Mouse (Mus musculus) heart, postnatal 0 days (tissue): ENCODE results near the gene Olfr1443. TPM values are rescaled to one million over a fixed set of nuclear protein-coding genes. Genes with fewer than 3 reads are reported as not detected.
"Not testable (repeated sequence)": the region's sequence is repeated elsewhere in the genome, so short reads cannot be mapped to it uniquely, and the experiment has no call there.

ENCODE experiments used
- ATAC-seq: fragments of 200-750 bp; cut with Nextera tagmentation; 2 replicates; pipeline ENCODE4 v1.8.0; 2017; ENCODE audit warnings: low read depth, moderate number of reproducible peaks, moderate library complexity; ENCODE audit not compliant: insufficient read depth
- DNase-seq: peaks from one replicate; pipeline ENCODE4 v3.0.0-alpha.2; 2016; ENCODE audit warnings: low spot score
- H3K27ac ChIP-seq: fragments of 300-500 bp; sonication (generic); 2 replicates; pipeline ENCODE4 v1.5.1; 2014; ENCODE audit warnings: low read depth, mild to moderate bottlenecking
- H3K27me3 ChIP-seq: fragments of 300-500 bp; sonication (generic); 2 replicates; pipeline ENCODE4 v1.6.1; 2014; ENCODE audit warnings: low read length, mixed read lengths; ENCODE audit not compliant: control insufficient read depth, insufficient read depth
- H3K36me3 ChIP-seq: fragments of 300-500 bp; sonication (generic); replicated peaks from 2 replicates; pipeline ENCODE4 v1.6.1; 2014; ENCODE audit warnings: low read length, mixed read lengths; ENCODE audit not compliant: control insufficient read depth, insufficient read depth
- H3K4me1 ChIP-seq: fragments of 300-500 bp; sonication (generic); 2 replicates; pipeline ENCODE4 v1.6.1; 2014; ENCODE audit warnings: antibody characterized with exemption; ENCODE audit not compliant: control insufficient read depth, insufficient read depth
- H3K4me2 ChIP-seq: fragments of 300-500 bp; sonication (generic); 2 replicates; pipeline ENCODE4 v1.6.1; 2014; ENCODE audit warnings: low read depth, mild to moderate bottlenecking, low read length, moderate library complexity
- H3K4me3 ChIP-seq: fragments of 300-500 bp; sonication (generic); 2 replicates; pipeline ENCODE4 v1.5.1; 2014; ENCODE audit warnings: low read depth, low read length
- H3K9ac ChIP-seq: fragments of 300-500 bp; sonication (generic); replicated peaks from 2 replicates; pipeline ENCODE4 v1.6.1; 2014; ENCODE audit warnings: low read depth, low read length, mixed read lengths
- H3K9me3 ChIP-seq: fragments of 300-500 bp; sonication (generic); replicated peaks from 2 replicates; pipeline ENCODE4 v1.6.1; 2016; ENCODE audit warnings: low read length; ENCODE audit not compliant: control insufficient read depth
- CTCF ChIP-seq: IDR thresholded peaks from 2 replicates; pipeline ENCODE4 v1.5.1; 2016; ENCODE audit warnings: antibody characterized with exemption, control low read depth, low read depth
- EP300 ChIP-seq: IDR thresholded peaks from 2 replicates; pipeline ENCODE4 v1.6.1; 2016; ENCODE audit warnings: antibody characterized with exemption, low read depth
- WGBS: fragments of 180-500 bp; shearing (Covaris S2); extraction: QIAGEN DNeasy Blood & Tissue Kit; methylation state at CpG from one replicate; pipeline ENCODE4 v1.1.7; 2014; 5-methylcytosine and 5-hydroxymethylcytosine counted together
- polyA plus RNA-seq: library from polyadenylated mRNA; unstranded; fragments of >200 nt; fragmentation: Nextera tagmentation; extraction: Ambion mirVana; gene quantifications from 2 replicates; pipeline ENCODE4 v1.2.1, GENCODE M21; 2015
- total RNA-seq: library from RNA; depleted of rRNA; stranded (reverse); fragments of >200 nt; gene quantifications from 2 replicates; pipeline ENCODE4 v1.2.3, GENCODE M21; 2014; ENCODE audit warnings: low replicate concordance

Olfr1443 gene
- total and polyA plus RNA-seq, 2 experiments from 2014 or later: not detected

DNA sequence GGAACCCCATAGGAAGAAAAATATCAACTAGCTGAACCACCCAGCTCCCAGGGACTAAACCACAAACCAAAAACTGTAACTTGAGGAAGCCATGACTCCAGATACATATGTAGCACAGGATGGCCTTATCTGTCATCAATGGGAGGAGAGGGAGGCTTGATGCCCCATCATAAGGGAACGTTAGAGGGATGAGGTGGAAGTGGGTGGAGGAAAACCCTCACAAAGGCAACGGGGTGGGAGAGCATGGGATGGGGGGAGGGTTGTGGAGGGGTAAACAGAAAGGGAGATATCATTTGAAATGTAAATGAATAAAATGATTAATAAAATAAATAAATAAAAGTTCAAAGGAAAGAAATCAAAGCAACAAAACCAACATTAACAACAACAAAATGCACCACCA is 42.6 kb downstream of the Olfr1443 start:
- 34% methylated on average over 2 of the region's 2 CpGs for WGBS
- no peaks in the 10 kb centered on the region for H3K36me3 ChIP-seq
- H3K9ac ChIP-seq: no peak overlapping the region
- ATAC-seq: no peak
- H3K4me1 ChIP-seq: no peaks in the 10 kb centered on the region
- H3K4me2 ChIP-seq: no peak overlapping the region
- TF ChIP-seq EP300 (no peak), CTCF (no peak)
- H3K27ac ChIP-seq: no peak overlapping the region
- H3K9me3 ChIP-seq: no peaks in the 10 kb centered on the region
- H3K27me3 ChIP-seq: no peaks in the 10 kb centered on the region
- no peak overlapping the region for H3K4me3 ChIP-seq
- no peak for DNase-seq

DNA sequence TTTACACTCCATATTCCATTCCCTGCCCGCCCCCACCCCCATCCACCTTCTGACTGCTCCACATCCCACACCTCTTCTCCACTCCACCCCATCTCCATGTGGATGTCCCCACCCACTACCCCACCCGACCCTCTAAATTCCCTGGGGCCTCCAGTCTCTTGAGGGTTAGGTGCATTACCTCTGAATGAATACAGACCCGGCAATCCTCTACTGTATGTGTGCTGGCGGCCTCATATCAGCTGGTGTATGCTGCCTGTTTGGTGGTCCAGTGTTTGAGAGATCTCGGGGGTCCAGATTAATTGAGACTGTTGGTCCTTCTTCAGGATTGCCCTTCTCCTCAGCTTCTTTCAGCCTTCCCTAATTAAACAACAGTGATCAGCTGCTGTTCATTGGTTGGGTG is 43.0 kb downstream of the Olfr1443 start:
- not testable (repeated sequence) for H3K27ac ChIP-seq, H3K36me3 ChIP-seq, H3K4me3 ChIP-seq, DNase-seq, H3K27me3 ChIP-seq, ATAC-seq, H3K9ac ChIP-seq, H3K9me3 ChIP-seq, H3K4me1 ChIP-seq, H3K4me2 ChIP-seq
- 77% methylated on average over 5 of the region's 5 CpGs for WGBS

DNA sequence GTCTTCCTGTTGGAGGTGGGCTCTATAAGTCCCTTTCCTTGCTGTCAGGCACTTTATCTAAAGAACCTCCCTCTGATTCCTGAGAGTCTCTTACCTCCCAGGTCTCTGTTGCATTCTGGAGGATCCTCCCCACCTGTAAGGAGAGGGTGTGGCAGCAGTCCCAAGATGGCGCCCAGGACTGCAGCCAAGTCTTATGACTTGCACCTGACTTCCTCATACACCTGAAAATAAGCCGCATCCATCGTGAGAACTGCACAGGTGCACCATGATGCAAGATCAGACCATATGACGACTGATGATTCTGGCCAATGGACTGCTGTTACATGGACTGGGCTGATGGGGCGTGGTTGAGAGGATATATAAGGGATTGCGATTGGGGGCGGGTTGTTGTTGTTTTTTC is 43.7 kb downstream of the Olfr1443 start:
- DNase-seq, H3K9ac ChIP-seq, H3K4me2 ChIP-seq, H3K36me3 ChIP-seq, H3K4me3 ChIP-seq, H3K4me1 ChIP-seq, H3K27me3 ChIP-seq, ATAC-seq, H3K27ac ChIP-seq, H3K9me3 ChIP-seq: not testable (repeated sequence)
- WGBS: 83% methylated on average over 7 of the region's 7 CpGs

DNA sequence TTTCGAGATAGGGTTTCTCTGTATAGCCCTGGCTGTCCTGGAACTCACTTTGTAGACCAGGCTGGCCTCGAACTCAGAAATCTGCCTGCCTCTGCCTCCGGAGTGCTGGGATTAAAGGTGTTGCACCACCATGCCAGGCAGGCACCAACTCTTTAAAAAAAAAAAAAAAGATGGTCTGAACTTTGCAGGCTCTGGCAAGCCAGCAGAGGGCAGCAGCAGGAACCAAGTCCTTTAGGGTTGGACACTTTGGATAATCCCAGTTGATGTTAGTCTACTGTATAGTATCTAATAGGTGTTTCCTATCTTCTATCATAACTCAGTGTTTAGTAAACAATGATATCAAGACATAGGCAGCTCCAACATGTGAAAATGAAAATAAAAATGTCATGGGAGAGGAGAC is 44.4 kb downstream of the Olfr1443 start:
- Histone ChIP-seq H3K9ac (no peak overlapping the region), H3K4me2 (no peak overlapping the region), H3K4me1 (no peaks in the 10 kb centered on the region), H3K9me3 (no peaks in the 10 kb centered on the region), H3K27me3 (no peaks in the 10 kb centered on the region), H3K4me3 (no peak overlapping the region), H3K36me3 (no peaks in the 10 kb centered on the region), H3K27ac (no peak overlapping the region)
- DNase-seq (no peak), ATAC-seq (no peak)
- WGBS: 57% methylated on average over 2 of the region's 3 CpGs
- TF ChIP-seq EP300: no peak
- peak; percentile 30 for TF ChIP-seq CTCF

DNA sequence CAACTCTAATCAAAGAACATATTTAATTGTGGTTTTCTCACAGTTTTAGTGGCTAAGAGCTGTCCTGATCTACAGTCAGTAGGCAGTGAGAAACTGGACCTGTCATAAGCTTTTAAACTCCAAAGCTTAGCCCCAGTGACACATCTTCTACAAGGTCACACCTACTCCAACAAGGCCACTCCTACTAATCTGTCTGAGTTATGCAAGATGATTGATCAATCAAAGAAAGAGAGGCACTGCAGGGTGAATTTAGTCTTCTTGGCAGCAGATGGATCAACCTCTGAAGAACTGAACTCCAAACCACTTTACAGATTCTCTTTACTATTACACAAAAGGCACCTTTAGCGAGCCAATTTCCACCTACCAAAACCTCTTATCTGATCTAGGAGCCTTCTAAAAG is 47.9 kb downstream of the Olfr1443 start:
- DNase-seq (no peak), ATAC-seq (no peak)
- H3K9me3 ChIP-seq: no peaks in the 10 kb centered on the region
- H3K9ac ChIP-seq: no peak overlapping the region
- H3K4me3 ChIP-seq: no peak overlapping the region
- 66% methylated on average over 1 of the region's 1 CpGs for WGBS
- H3K27me3 ChIP-seq: no peaks in the 10 kb centered on the region
- H3K4me1 ChIP-seq: no peaks in the 10 kb centered on the region
- H3K4me2 ChIP-seq: no peak overlapping the region
- H3K36me3 ChIP-seq: no peaks in the 10 kb centered on the region
- TF ChIP-seq CTCF (no peak), EP300 (no peak)
- H3K27ac ChIP-seq: no peak overlapping the region

DNA sequence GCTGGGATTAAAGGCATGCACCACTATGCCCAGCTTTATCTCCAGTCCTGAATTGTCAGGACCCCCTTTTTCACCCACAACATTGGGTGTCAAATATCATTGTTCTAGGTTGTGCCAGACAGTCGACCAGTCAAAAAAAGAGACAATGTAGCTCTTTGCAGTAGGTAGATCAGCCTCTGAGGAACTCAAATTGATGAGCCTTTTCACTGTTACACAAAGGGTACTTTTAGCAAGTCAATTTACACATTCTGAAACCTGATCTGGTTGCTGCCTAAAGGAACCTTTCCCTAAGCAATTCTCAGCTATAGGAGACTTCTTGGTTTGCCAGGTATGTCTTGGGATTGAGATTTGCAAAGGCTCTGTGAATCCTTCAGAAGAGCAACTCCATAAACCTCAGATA is 53.1 kb downstream of the Olfr1443 start:
- H3K9ac ChIP-seq: no peak overlapping the region
- 61% methylated on average over 1 of the region's 1 CpGs for WGBS
- no peak for DNase-seq

More for the DNA sequence above, 53.1 kb downstream of the Olfr1443 start:
- no peak for TF ChIP-seq EP300
- TF ChIP-seq CTCF: no peak
- H3K27me3 ChIP-seq: no peaks in the 10 kb centered on the region
- no peaks in the 10 kb centered on the region for H3K36me3 ChIP-seq
- no peak overlapping the region for H3K27ac ChIP-seq
- no peak for ATAC-seq
- H3K4me1 ChIP-seq: no peaks in the 10 kb centered on the region
- H3K4me3 ChIP-seq: no peak overlapping the region
- no peak overlapping the region for H3K4me2 ChIP-seq
- no peaks in the 10 kb centered on the region for H3K9me3 ChIP-seq
